Mouse (Mus musculus) kidney, adult 2 months (tissue): ENCODE measurements around the gene Cyp8b1.

Experiments used
- CTCF ChIP-seq: fragments of 200-500 bp; conservative IDR thresholded peaks from 2 replicates; pipeline ENCODE4 v1.5.1; 2011; ENCODE audit warnings: low read depth, mild to moderate bottlenecking, control low read depth, low read length, moderate library complexity, mixed read lengths; ENCODE audit not compliant: insufficient read depth, insufficient read length
- POLR2A ChIP-seq: fragments of 200-500 bp; IDR thresholded peaks from one replicate; pipeline ENCODE4 v1.6.1; 2011; ENCODE audit warnings: low read depth, low read length, control low read depth

- no peak for TF ChIP-seq CTCF
- no peak for TF ChIP-seq POLR2A
These were observed 50.6 kb downstream of the Cyp8b1 start for GRCm38 (mm10) chr9:121865425-121866008.
